ENCODE assay signal across 8 mouse cellular contexts in genomic region chr1:66838184-66839042, GRCm38 (mm10). TPM values are rescaled to one million over a fixed set of nuclear protein-coding genes. Genes with fewer than 3 reads are reported as not detected.
DNase-seq lines count a peak whose midpoint lies in the region; ATAC-seq and TF ChIP-seq lines count a peak whose summit lies in the region.

No protein-coding gene starts in this region.

- ATAC-seq in heart, embryonic 11.5 days (replicated peaks; ENCODE audit: insufficient number of reproducible peaks, low FRiP score, low TSS enrichment): no peak
- 0 out of 2 replicates have a peak, but pooled peaks have one; percentile 26 for ATAC-seq in limb, embryonic 11.5 days (ENCODE audit: insufficient number of reproducible peaks, low FRiP score, low TSS enrichment, low read depth)
- ATAC-seq in midbrain, embryonic 13.5 days: peak; percentile 69; the same call in 1 of the 2 replicates

- no peaks in the 10 kb centered on the region for H3K27me3 ChIP-seq in heart, embryonic 11.5 days (ENCODE audit: control insufficient read depth, insufficient read depth, low read length)
- H3K27me3 ChIP-seq in kidney, adult 2 months (replicated peaks; ENCODE audit: control insufficient read depth, insufficient read depth, low read length): no peaks in the 10 kb centered on the region
- H3K27me3 ChIP-seq in limb, embryonic 11.5 days (ENCODE audit: control insufficient read depth, insufficient read depth, low read length): no peaks in the 10 kb centered on the region
- H3K27me3 ChIP-seq in midbrain, embryonic 13.5 days: no peaks in the 10 kb centered on the region
- no peaks in the 10 kb centered on the region for H3K27me3 ChIP-seq in spleen, adult 2 months (ENCODE audit: control insufficient read depth, insufficient read depth, low read length)

- no peak overlapping the region for H3K9ac ChIP-seq in heart, embryonic 11.5 days (ENCODE audit: low read depth, low read length)
- H3K9ac ChIP-seq in limb, embryonic 11.5 days (ENCODE audit: low read length): no peak overlapping the region
- H3K9ac ChIP-seq in midbrain, embryonic 13.5 days (replicated peaks): no peak overlapping the region

- DNase-seq in heart, adult 18-20 months: peak; percentile 72 to 92
- peak; percentile 87 to 92 for DNase-seq in cerebellum, postnatal 14 days
- peak; percentile 78 to 84 for DNase-seq in frontal cortex, postnatal 36 days (ENCODE audit: low spot score in 2 of 2)
- peak; percentile 88 for DNase-seq in kidney, adult 2 months
- peak; percentile 87 for DNase-seq in limb, embryonic 11.5 days (ENCODE audit: low spot score)
- DNase-seq in spleen, adult 2 months (ENCODE audit: low read depth in 1 of 2, low spot score in 2 of 2): peak in 1 of 2 experiments; percentile 77

- no peak overlapping the region for H3K4me2 ChIP-seq in heart, embryonic 11.5 days
- no peak overlapping the region for H3K4me2 ChIP-seq in limb, embryonic 11.5 days (ENCODE audit: low read depth, severe bottlenecking)
- H3K4me2 ChIP-seq in midbrain, embryonic 13.5 days (replicated peaks): no peak overlapping the region

- peak; percentile 77 for TF ChIP-seq CTCF in kidney, adult 2 months (conservative IDR thresholded peaks at IDR 0.05; ENCODE audit: insufficient read depth, insufficient read length, low read depth, low read length)
- TF ChIP-seq CTCF in spleen, adult 2 months (IDR thresholded peaks at IDR 0.05; ENCODE audit: extremely low read depth, insufficient read depth, insufficient read length, insufficient replicate concordance): peak; percentile 60; the same call in 1 of the 2 replicates

- WGBS in heart, embryonic 11.5 days (ENCODE audit: insufficient replicate concordance): 55% methylated on average over 16 of the region's 16 CpGs
- WGBS in kidney, adult 2 months: 35% methylated on average over 16 of the region's 16 CpGs
- 52% methylated on average over 16 of the region's 16 CpGs for WGBS in limb, embryonic 11.5 days
- 61% methylated on average over 16 of the region's 16 CpGs for WGBS in midbrain, embryonic 13.5 days
- WGBS in spleen, adult 2 months: 60% methylated on average over 16 of the region's 16 CpGs

- no peak overlapping the region for H3K4me3 ChIP-seq in heart, embryonic 11.5 days (ENCODE audit: low read depth, low read length)
- peak overlapping the region; percentile 12 for H3K4me3 ChIP-seq in kidney, adult 2 months (ENCODE audit: insufficient read depth, low read depth, low read length)
- no peak overlapping the region for H3K4me3 ChIP-seq in limb, embryonic 11.5 days (ENCODE audit: low read depth, low read length)
- H3K4me3 ChIP-seq in midbrain, embryonic 13.5 days (replicated peaks): no peak overlapping the region
- no peak overlapping the region for H3K4me3 ChIP-seq in spleen, adult 2 months (ENCODE audit: extremely low read depth, insufficient read depth, insufficient read length)

- TF ChIP-seq POLR2A in kidney, adult 2 months (IDR thresholded peaks at IDR 0.05; ENCODE audit: low read depth, low read length): no peak
- TF ChIP-seq POLR2A in spleen, adult 2 months (IDR thresholded peaks at IDR 0.05; ENCODE audit: low read depth, low read length): no peak

- H3K4me1 ChIP-seq in heart, embryonic 11.5 days (ENCODE audit: control insufficient read depth, insufficient read depth, low read length): no peaks in the 10 kb centered on the region
- peaks cover 18% of the 10 kb centered on the region for H3K4me1 ChIP-seq in kidney, adult 2 months (ENCODE audit: control insufficient read depth, insufficient read depth, low read length)
- no peaks in the 10 kb centered on the region for H3K4me1 ChIP-seq in limb, embryonic 11.5 days (ENCODE audit: control insufficient read depth, insufficient read depth, low read length)
- H3K4me1 ChIP-seq in midbrain, embryonic 13.5 days (replicated peaks): no peaks in the 10 kb centered on the region
- H3K4me1 ChIP-seq in spleen, adult 2 months (ENCODE audit: control insufficient read depth, insufficient read depth, insufficient read length): no peaks in the 10 kb centered on the region

- no peak overlapping the region for H3K27ac ChIP-seq in heart, embryonic 11.5 days (ENCODE audit: low read depth, low read length)
- H3K27ac ChIP-seq in kidney, adult 2 months (ENCODE audit: insufficient read depth, low read depth, low read length): peak overlapping the region; percentile 72
- H3K27ac ChIP-seq in limb, embryonic 11.5 days (replicated peaks; ENCODE audit: low read depth, low read length): no peak overlapping the region
- H3K27ac ChIP-seq in midbrain, embryonic 13.5 days: no peak overlapping the region
- no peak overlapping the region for H3K27ac ChIP-seq in spleen, adult 2 months (ENCODE audit: insufficient read depth, low read length)

- no peaks in the 10 kb centered on the region for H3K9me3 ChIP-seq in heart, embryonic 11.5 days (replicated peaks; ENCODE audit: control insufficient read depth, low read length)
- H3K9me3 ChIP-seq in limb, embryonic 11.5 days (ENCODE audit: control insufficient read depth, low read length): no peaks in the 10 kb centered on the region
- H3K9me3 ChIP-seq in midbrain, embryonic 13.5 days: no peaks in the 10 kb centered on the region

- peaks cover 6% of the 10 kb centered on the region; the same call in 1 of the 2 replicates for H3K36me3 ChIP-seq in heart, embryonic 11.5 days (ENCODE audit: control insufficient read depth, insufficient read depth, low read length)
- peaks cover 9% of the 10 kb centered on the region for H3K36me3 ChIP-seq in kidney, adult 2 months (ENCODE audit: control insufficient read depth, insufficient read depth, low read length)
- peaks cover 3% of the 10 kb centered on the region for H3K36me3 ChIP-seq in limb, embryonic 11.5 days (ENCODE audit: control insufficient read depth, insufficient read depth, low read length)
- H3K36me3 ChIP-seq in midbrain, embryonic 13.5 days: 0 out of 2 replicates have a peak, but pooled peaks cover 3% of the 10 kb centered on the region
- H3K36me3 ChIP-seq in spleen, adult 2 months (ENCODE audit: control insufficient read depth, insufficient read depth, low read length): peaks cover 21% of the 10 kb centered on the region

RNA-seq across cellular contexts. Expression of gene Kansl1l, which starts 21.1 kb away (rescaled TPM):
- 10 to 100 TPM; 21.7 to 23.6 TPM for total RNA-seq in heart, adult 18-20 months (2021)
- polyA plus RNA-seq in heart, embryonic 11.5 days (2014; fragmentation: Nextera tagmentation; extraction: Ambion mirVana): 7.3 and 9.3 TPM in 2 replicates
- 8.7 and 9.7 TPM in 2 replicates for polyA plus RNA-seq in kidney, adult 2 months (2012; rRNA removed)
- polyA plus RNA-seq in limb, embryonic 11.5 days (2014; fragmentation: Nextera tagmentation; extraction: Ambion mirVana): 16.0 and 17.0 TPM in 2 replicates
- polyA plus RNA-seq in midbrain, embryonic 13.5 days (2015; fragmentation: Nextera tagmentation; extraction: Ambion mirVana): 14.2 and 14.7 TPM in 2 replicates
- 1.5 and 1.7 TPM in 2 replicates for polyA plus RNA-seq in spleen, adult 2 months (2012; rRNA removed)

RNA-seq across cellular contexts. Expression of gene Acadl, which starts 24.7 kb away (rescaled TPM):
- total RNA-seq in heart, adult 18-20 months (2021): 1,000 to 10,000 TPM; 1,136 to 1,209 TPM
- 257 and 291 TPM in 2 replicates for polyA plus RNA-seq in heart, embryonic 11.5 days (2014; fragmentation: Nextera tagmentation; extraction: Ambion mirVana)
- polyA plus RNA-seq in kidney, adult 2 months (2012; rRNA removed): 92.0 and 123 TPM in 2 replicates
- 54.1 and 58.4 TPM in 2 replicates for polyA plus RNA-seq in limb, embryonic 11.5 days (2014; fragmentation: Nextera tagmentation; extraction: Ambion mirVana)
- 37.5 and 37.8 TPM in 2 replicates for polyA plus RNA-seq in midbrain, embryonic 13.5 days (2015; fragmentation: Nextera tagmentation; extraction: Ambion mirVana)
- polyA plus RNA-seq in spleen, adult 2 months (2012; rRNA removed): 11.4 and 13.6 TPM in 2 replicates
